Mouse (Mus musculus) intestine, embryonic 14.5 days (tissue): ENCODE data around the gene Dpf1. TPM values are rescaled to one million over a fixed set of nuclear protein-coding genes. Genes with fewer than 3 reads are reported as not detected.

Experiments used
- ATAC-seq: fragments of 200-750 bp; cut with Nextera tagmentation; replicated peaks from 2 replicates; pipeline ENCODE4 v1.8.0; 2017; ENCODE audit warnings: low read depth, moderate number of reproducible peaks, moderate TSS enrichment, moderate library complexity; ENCODE audit not compliant: low FRiP score, low TSS enrichment
- DNase-seq: peaks from one replicate; pipeline ENCODE4 v3.0.0-alpha.2; 2018; ENCODE audit warnings: low spot score
- H3K27ac ChIP-seq: fragments of 300-500 bp; sonication (generic); 2 replicates; pipeline ENCODE4 v1.5.1; 2014; ENCODE audit warnings: low read depth, mild to moderate bottlenecking, control low read depth
- H3K27me3 ChIP-seq: fragments of 300-500 bp; sonication (generic); replicated peaks from 2 replicates; pipeline ENCODE4 v1.6.1; 2014; ENCODE audit warnings: low read length, control low read depth; ENCODE audit not compliant: control insufficient read depth, insufficient read depth
- H3K36me3 ChIP-seq: fragments of 300-500 bp; sonication (generic); 2 replicates; pipeline ENCODE4 v1.6.1; 2014; ENCODE audit warnings: low read length, control low read depth; ENCODE audit not compliant: control insufficient read depth, insufficient read depth
- H3K4me1 ChIP-seq: fragments of 300-500 bp; sonication (generic); replicated peaks from 2 replicates; pipeline ENCODE4 v1.6.1; 2014; ENCODE audit warnings: low read length, control low read depth, mixed read lengths; ENCODE audit not compliant: control insufficient read depth, insufficient read depth
- H3K4me2 ChIP-seq: fragments of 300-500 bp; sonication (generic); 2 replicates; pipeline ENCODE4 v1.6.1; 2014; ENCODE audit warnings: low read length
- H3K4me3 ChIP-seq: fragments of 300-500 bp; sonication (generic); 2 replicates; pipeline ENCODE4 v1.5.1; 2014; ENCODE audit warnings: low read depth, low read length, control low read depth, mixed read lengths
- H3K9ac ChIP-seq: fragments of 300-500 bp; sonication (generic); 2 replicates; pipeline ENCODE4 v1.6.1; 2014; ENCODE audit warnings: mild to moderate bottlenecking, low read length
- H3K9me3 ChIP-seq: fragments of 300-500 bp; sonication (generic); 2 replicates; pipeline ENCODE4 v1.6.1; 2016; ENCODE audit warnings: low read length, control low read depth; ENCODE audit not compliant: control insufficient read depth
- WGBS: fragments of 180-500 bp; shearing (Covaris S2); extraction: QIAGEN DNeasy Blood & Tissue Kit; methylation state at CpG from one replicate; pipeline ENCODE4 v1.1.7; 2014; 5-methylcytosine and 5-hydroxymethylcytosine counted together
- polyA plus RNA-seq: library from polyadenylated mRNA; unstranded; fragments of >200 nt; fragmentation: Nextera tagmentation; extraction: Ambion mirVana; gene quantifications from 2 replicates; pipeline ENCODE4 v1.2.1, GENCODE M21; 2014

Dpf1 gene
- polyA plus RNA-seq, 1 experiment from 2014 or later = 7.4 TPM

- Histone ChIP-seq H3K9ac (peak overlapping the region; percentile 38), H3K27ac (peak overlapping the region; percentile 92)
- whole genome bisulfite sequencing = 13% methylated on average over 19 of the region's 19 CpGs
Observed at GRCm38 (mm10) chr7:29319337-29320307, 15.9 kb downstream of the Dpf1 start.

GRCm38 (mm10) chr7:29327087-29327486, 23.3 kb downstream of the Dpf1 start:
- no peak for DNase-seq
- H3K36me3 ChIP-seq = peaks cover 66% of the 10 kb centered on the region

More at GRCm38 (mm10) chr7:29319337-29320307, 15.9 kb downstream of the Dpf1 start:
- ATAC-seq (no peak), DNase-seq (no peak)
- Histone ChIP-seq H3K36me3 (peaks cover 14% of the 10 kb centered on the region), H3K4me1 (peaks cover 48% of the 10 kb centered on the region), H3K9me3 (no peaks in the 10 kb centered on the region), H3K27me3 (no peaks in the 10 kb centered on the region), H3K4me3 (peak overlapping the region; percentile 28), H3K4me2 (peak overlapping the region; percentile 49)

GRCm38 (mm10) chr7:29328984-29329383, 25.2 kb downstream of the Dpf1 start:
- DNase-seq (no peak), ATAC-seq (no peak)
- Histone ChIP-seq H3K36me3 (peaks cover 63% of the 10 kb centered on the region), H3K4me2 (no peak overlapping the region), H3K27ac (no peak overlapping the region), H3K9ac (no peak overlapping the region), H3K9me3 (no peaks in the 10 kb centered on the region), H3K27me3 (no peaks in the 10 kb centered on the region), H3K4me3 (no peak overlapping the region), H3K4me1 (no peaks in the 10 kb centered on the region)
- 94% methylated on average over 16 of the region's 16 CpGs for WGBS

More at GRCm38 (mm10) chr7:29327087-29327486, 23.3 kb downstream of the Dpf1 start:
- Histone ChIP-seq H3K9ac (no peak overlapping the region), H3K27ac (no peak overlapping the region), H3K4me3 (no peak overlapping the region), H3K9me3 (no peaks in the 10 kb centered on the region), H3K27me3 (no peaks in the 10 kb centered on the region), H3K4me2 (no peak overlapping the region), H3K4me1 (no peaks in the 10 kb centered on the region)
- WGBS = 69% methylated on average over 6 of the region's 6 CpGs
- ATAC-seq = no peak

- H3K4me3 ChIP-seq = no peak overlapping the region
- no peaks in the 10 kb centered on the region for H3K4me1 ChIP-seq
- no peaks in the 10 kb centered on the region for H3K9me3 ChIP-seq
- ATAC-seq (no peak), DNase-seq (no peak)
- no peak overlapping the region for H3K4me2 ChIP-seq
- H3K9ac ChIP-seq = no peak overlapping the region
- H3K27ac ChIP-seq = no peak overlapping the region
- WGBS = 71% methylated on average over 7 of the region's 7 CpGs
- H3K27me3 ChIP-seq = no peaks in the 10 kb centered on the region
- peaks cover 52% of the 10 kb centered on the region for H3K36me3 ChIP-seq
Observed at GRCm38 (mm10) chr7:29334156-29334555, 30.4 kb downstream of the Dpf1 start.

GRCm38 (mm10) chr7:29335276-29335675, 31.5 kb downstream of the Dpf1 start:
- H3K9me3 ChIP-seq = no peaks in the 10 kb centered on the region
- H3K9ac ChIP-seq = no peak overlapping the region
- H3K27ac ChIP-seq = no peak overlapping the region
- peaks cover 48% of the 10 kb centered on the region for H3K36me3 ChIP-seq
- no peak for ATAC-seq
- no peaks in the 10 kb centered on the region for H3K27me3 ChIP-seq
- no peaks in the 10 kb centered on the region for H3K4me1 ChIP-seq
- H3K4me2 ChIP-seq = no peak overlapping the region
- DNase-seq = no peak
- no peak overlapping the region for H3K4me3 ChIP-seq

- peaks cover 44% of the 10 kb centered on the region for H3K36me3 ChIP-seq
- no peaks in the 10 kb centered on the region for H3K27me3 ChIP-seq
- H3K27ac ChIP-seq = no peak overlapping the region
- H3K9me3 ChIP-seq = no peaks in the 10 kb centered on the region
- no peak for DNase-seq
- 84% methylated on average over 6 of the region's 6 CpGs for WGBS
- no peak overlapping the region for H3K4me2 ChIP-seq
- H3K4me1 ChIP-seq = no peaks in the 10 kb centered on the region
- no peak overlapping the region for H3K9ac ChIP-seq
- ATAC-seq = no peak
- no peak overlapping the region for H3K4me3 ChIP-seq
Observed at GRCm38 (mm10) chr7:29335841-29336671, 32.3 kb downstream of the Dpf1 start.

- Histone ChIP-seq H3K27ac (no peak overlapping the region), H3K27me3 (no peaks in the 10 kb centered on the region), H3K9me3 (no peaks in the 10 kb centered on the region), H3K4me2 (no peak overlapping the region), H3K9ac (no peak overlapping the region), H3K4me1 (no peaks in the 10 kb centered on the region), H3K36me3 (peaks cover 36% of the 10 kb centered on the region), H3K4me3 (no peak overlapping the region)
- DNase-seq (no peak), ATAC-seq (no peak)
- WGBS = 75% methylated on average over 9 of the region's 9 CpGs
Observed at GRCm38 (mm10) chr7:29336795-29337319, 33.1 kb downstream of the Dpf1 start.

GRCm38 (mm10) chr7:29337766-29338165, 34.0 kb downstream of the Dpf1 start:
- Histone ChIP-seq H3K4me1 (no peaks in the 10 kb centered on the region), H3K9me3 (no peaks in the 10 kb centered on the region), H3K9ac (no peak overlapping the region), H3K27me3 (no peaks in the 10 kb centered on the region), H3K27ac (no peak overlapping the region), H3K4me3 (no peak overlapping the region), H3K4me2 (no peak overlapping the region), H3K36me3 (peaks cover 29% of the 10 kb centered on the region)
- no peak for DNase-seq
- no peak for ATAC-seq
- 94% methylated on average over 2 of the region's 2 CpGs for WGBS
